Mouse (Mus musculus) megakaryocyte, embryonic 14.5 days (primary cell): Measurements from ENCODE around the gene Kpnb1.

ENCODE experiments used
- FLI1 ChIP-seq: IDR thresholded peaks from 2 replicates; pipeline ENCODE4 v1.6.1; 2012; ENCODE audit warnings: low read length, inconsistent platforms, mixed read lengths
- GATA1 ChIP-seq: IDR thresholded peaks from 3 replicates; pipeline ENCODE4 v1.6.1; 2012; ENCODE audit warnings: mixed read lengths, low read length, inconsistent platforms, borderline replicate concordance

DNA sequence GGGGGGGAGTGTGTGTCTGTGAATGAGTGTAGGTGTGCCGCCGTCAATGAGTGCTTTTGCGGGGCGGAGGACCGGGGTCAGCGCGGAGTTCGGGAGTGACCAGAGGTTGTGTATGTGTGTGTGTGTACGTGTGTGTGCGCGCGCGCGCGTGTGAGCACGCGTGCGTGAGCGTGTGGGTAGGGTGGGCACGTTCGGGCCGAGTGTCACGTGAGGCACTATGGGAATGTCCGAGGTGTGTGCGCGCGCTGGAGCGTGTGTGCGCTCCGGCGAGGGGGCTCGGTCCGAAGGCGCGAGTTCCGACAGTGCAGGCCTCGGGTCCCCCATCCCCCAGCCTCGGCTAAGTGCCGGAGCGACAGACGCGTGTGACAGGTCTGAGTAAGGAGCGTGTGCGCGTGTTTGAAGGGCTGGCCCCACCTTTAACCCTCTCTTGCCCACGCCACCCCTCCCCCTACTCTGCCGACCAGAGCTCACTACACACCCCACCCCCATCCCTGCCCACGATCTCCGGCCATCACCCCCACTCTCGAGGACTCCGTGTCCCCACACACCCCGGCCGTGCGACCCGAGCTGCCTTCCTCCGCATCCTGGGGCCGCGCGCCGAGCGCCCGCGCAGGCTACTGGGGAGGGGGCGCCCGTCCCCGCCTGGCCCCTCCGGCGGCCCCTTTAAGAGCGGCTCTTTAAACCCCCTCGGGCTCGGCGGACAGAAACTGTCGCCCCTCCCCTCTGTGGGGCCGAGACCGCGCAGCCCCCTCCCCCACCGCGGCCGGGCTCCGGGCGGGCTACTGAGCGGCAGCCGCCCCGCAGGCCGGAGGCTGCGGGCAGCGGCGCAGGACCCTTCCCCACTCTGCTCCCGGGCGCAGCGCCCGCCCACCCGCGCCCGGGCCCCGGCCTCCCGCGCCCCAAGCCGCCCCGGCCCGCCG is 37.0 kb downstream of the Kpnb1 start:
- no peak for TF ChIP-seq GATA1
- no peak for TF ChIP-seq FLI1
